Mouse (Mus musculus) skeletal muscle tissue, adult 2 months (tissue): ENCODE data around the gene Slc7a6.

Source experiments
- DNase-seq: peaks from one replicate; pipeline ENCODE4 v3.0.0-alpha.2; 2012; ENCODE audit warnings: low read depth, low spot score

Slc7a6 gene

GRCm38 (mm10) chr8:106168356-106169016 lies at the start of gene Slc7a6:
Gene Slc7a6 (plus strand): TSS chr8:106168857.
- no peak for DNase-seq

- no peak for DNase-seq
Observed at GRCm38 (mm10) chr8:106123443-106123842, 45.2 kb upstream of the Slc7a6 start.

GRCm38 (mm10) chr8:106126055-106126454 lies 42.6 kb upstream of the Slc7a6 start:
- DNase-seq: no peak

- no peak for DNase-seq
Observed at GRCm38 (mm10) chr8:106127054-106127453, 41.6 kb upstream of the Slc7a6 start.

GRCm38 (mm10) chr8:106127882-106128410 lies 40.7 kb upstream of the Slc7a6 start:
- no peak for DNase-seq

GRCm38 (mm10) chr8:106129232-106129930 lies 39.3 kb upstream of the Slc7a6 start:
- no peak for DNase-seq

- DNase-seq: no peak
Observed at GRCm38 (mm10) chr8:106129997-106130396, 38.7 kb upstream of the Slc7a6 start.

- no peak for DNase-seq
Observed at GRCm38 (mm10) chr8:106130505-106130904, 38.2 kb upstream of the Slc7a6 start.

- DNase-seq: no peak
Observed at GRCm38 (mm10) chr8:106131021-106131420, 37.6 kb upstream of the Slc7a6 start.

GRCm38 (mm10) chr8:106131488-106132222 lies 37.0 kb upstream of the Slc7a6 start:
- no peak for DNase-seq

- no peak for DNase-seq
Observed at GRCm38 (mm10) chr8:106132356-106132755, 36.3 kb upstream of the Slc7a6 start.

GRCm38 (mm10) chr8:106133526-106133925 lies 35.1 kb upstream of the Slc7a6 start:
- DNase-seq: no peak

GRCm38 (mm10) chr8:106133946-106134345 lies 34.7 kb upstream of the Slc7a6 start:
- DNase-seq: no peak

- no peak for DNase-seq
Observed at GRCm38 (mm10) chr8:106134751-106135571, 33.7 kb upstream of the Slc7a6 start.

- no peak for DNase-seq
Observed at GRCm38 (mm10) chr8:106135672-106136071, 33.0 kb upstream of the Slc7a6 start.

GRCm38 (mm10) chr8:106136156-106137130 lies 32.2 kb upstream of the Slc7a6 start, which contains the start of gene Esrp2:
Gene Esrp2 (minus strand): TSS chr8:106136974.
- no peak for DNase-seq

- DNase-seq: no peak
Observed at GRCm38 (mm10) chr8:106137218-106137905, 31.3 kb upstream of the Slc7a6 start.

GRCm38 (mm10) chr8:106137906-106138477 lies 30.7 kb upstream of the Slc7a6 start:
- no peak for DNase-seq

GRCm38 (mm10) chr8:106138616-106139015 lies 30.0 kb upstream of the Slc7a6 start:
- no peak for DNase-seq
